Mouse (Mus musculus): Measurements from ENCODE around the gene Mmp19.

The Mmp19 gene

GRCm38 (mm10) chr10:128850339-128850738, 59.6 kb downstream of the Mmp19 start:
- no peak for DNase-seq (ENCODE audit: low spot score in 2 of 2)
